Comparison of ENCODE assay signal across 32 mouse cellular contexts in genomic region chr8:109472400-109472799, GRCm38 (mm10). TPM values are rescaled to one million over a fixed set of nuclear protein-coding genes. Genes with fewer than 3 reads are reported as not detected.
DNase-seq lines count a peak whose midpoint lies in the region; ATAC-seq and TF ChIP-seq lines count a peak whose summit lies in the region.
"Had no signal": no experiment of that assay in that cellular context is flagged by ENCODE, and none has a peak within 500 bp of the region (broad histone marks: within the 10 kb centered on the region; RNA-seq: fewer than 3 reads in every experiment).

No protein-coding gene starts in this region.

- H3K27ac ChIP-seq in gastrocnemius, adult 2 months = peak overlapping the region; percentile 81
- 0 out of 2 replicates have a peak overlapping the region, but pooled peaks have one; percentile 54 for H3K27ac ChIP-seq in limb, embryonic 12.5 days
- no peak overlapping the region for H3K27ac ChIP-seq in limb, embryonic 10.5 days
- peak overlapping the region; percentile 74; the same call in 1 of the 2 replicates for H3K27ac ChIP-seq in limb, embryonic 13.5 days
- peak overlapping the region; percentile 50; the same call in 1 of the 2 replicates for H3K27ac ChIP-seq in midbrain, embryonic 16.5 days (ENCODE audit: low read length)
- H3K27ac ChIP-seq: forebrain, embryonic 15.5 days; heart, embryonic 13.5 days; intestine, embryonic 15.5 days; layer of hippocampus, adult 2 months; left cerebral cortex, adult 2 months; liver, embryonic 15.5 days had no signal

- ATAC-seq in limb, embryonic 12.5 days (ENCODE audit: insufficient number of reproducible peaks, insufficient read depth, low FRiP score, low TSS enrichment, low read depth) = no peak
- ATAC-seq in limb, embryonic 13.5 days (ENCODE audit: low FRiP score, low read depth) = peak; percentile 37; the same call in 1 of the 2 replicates
- ATAC-seq in midbrain, embryonic 16.5 days = no peak
- ATAC-seq: forebrain, embryonic 15.5 days; intestine, embryonic 15.5 days had no signal

- H3K9ac ChIP-seq in limb, embryonic 12.5 days (replicated peaks) = no peak overlapping the region
- H3K9ac ChIP-seq in limb, embryonic 13.5 days = no peak overlapping the region
- H3K9ac ChIP-seq in midbrain, embryonic 16.5 days (ENCODE audit: low read depth, low read length) = no peak overlapping the region
- H3K9ac ChIP-seq: forebrain, embryonic 15.5 days; heart, embryonic 13.5 days; intestine, embryonic 15.5 days; liver, embryonic 15.5 days; lung, embryonic 14.5 days had no signal

- DNase-seq in gastrocnemius, adult 2 months = no peak
- no peak for DNase-seq in gastrocnemius, postnatal 10 days
- DNase-seq in limb, embryonic 10.5 days (ENCODE audit: low spot score) = no peak
- no peak for DNase-seq in spleen, adult 12 weeks (ENCODE audit: low spot score)
- DNase-seq: adrenal gland, postnatal 14 days; cerebellum, adult 11 months; cerebellum, adult 9-10 months; cerebellum, postnatal 36 days; kidney, adult 2 months; kidney, postnatal 36 days; lung, embryonic 14.5 days; lung, postnatal 14 days; right cerebral cortex, postnatal 4 days; thymus, adult 2 months; thymus, postnatal 4 days had no signal

- H3K27me3 ChIP-seq in limb, embryonic 12.5 days = no peaks in the 10 kb centered on the region
- peaks cover 4% of the 10 kb centered on the region; the same call in 1 of the 2 replicates for H3K27me3 ChIP-seq in limb, embryonic 10.5 days (ENCODE audit: low read depth, poor library complexity, severe bottlenecking)
- H3K27me3 ChIP-seq in limb, embryonic 13.5 days = peaks cover 7% of the 10 kb centered on the region; the same call in 1 of the 2 replicates
- H3K27me3 ChIP-seq in midbrain, embryonic 16.5 days (ENCODE audit: control insufficient read depth, insufficient read depth, low read depth, low read length) = no peaks in the 10 kb centered on the region
- H3K27me3 ChIP-seq: intestine, embryonic 15.5 days; liver, embryonic 15.5 days had no signal

- intact Hi-C loops in gastrocnemius, adult 2 months (cut with DNase I) = no loop called here

- H3K4me1 ChIP-seq in limb, embryonic 12.5 days (replicated peaks) = peaks cover 68% of the 10 kb centered on the region
- H3K4me1 ChIP-seq in limb, embryonic 10.5 days = peaks cover 65% of the 10 kb centered on the region
- H3K4me1 ChIP-seq in limb, embryonic 13.5 days = peaks cover 69% of the 10 kb centered on the region
- peaks cover 29% of the 10 kb centered on the region for H3K4me1 ChIP-seq in midbrain, embryonic 16.5 days (ENCODE audit: control insufficient read depth, insufficient read depth, low read length)
- H3K4me1 ChIP-seq: intestine, embryonic 15.5 days; liver, embryonic 15.5 days had no signal

- no peaks in the 10 kb centered on the region for H3K9me3 ChIP-seq in limb, embryonic 12.5 days
- no peaks in the 10 kb centered on the region for H3K9me3 ChIP-seq in limb, embryonic 10.5 days (replicated peaks)
- H3K9me3 ChIP-seq in limb, embryonic 13.5 days = no peaks in the 10 kb centered on the region
- H3K9me3 ChIP-seq in midbrain, embryonic 16.5 days (replicated peaks; ENCODE audit: control insufficient read depth, low read length, poor library complexity, severe bottlenecking) = no peaks in the 10 kb centered on the region
- H3K9me3 ChIP-seq: forebrain, embryonic 15.5 days; heart, embryonic 13.5 days; intestine, embryonic 15.5 days; liver, embryonic 15.5 days had no signal

- no peaks in the 10 kb centered on the region for H3K36me3 ChIP-seq in limb, embryonic 12.5 days
- no peaks in the 10 kb centered on the region for H3K36me3 ChIP-seq in limb, embryonic 10.5 days
- no peaks in the 10 kb centered on the region for H3K36me3 ChIP-seq in limb, embryonic 13.5 days
- no peaks in the 10 kb centered on the region for H3K36me3 ChIP-seq in midbrain, embryonic 16.5 days (ENCODE audit: control insufficient read depth, insufficient read depth, low read length)
- H3K36me3 ChIP-seq: forebrain, embryonic 15.5 days; G1E; heart, embryonic 13.5 days; intestine, embryonic 15.5 days; liver, embryonic 15.5 days had no signal

- WGBS in limb, embryonic 12.5 days = 44% methylated on average over 8 of the region's 8 CpGs
- WGBS in limb, embryonic 10.5 days = 84% methylated on average over 8 of the region's 8 CpGs
- WGBS in limb, embryonic 13.5 days = 27% methylated on average over 8 of the region's 8 CpGs
- WGBS in midbrain, embryonic 16.5 days = 84% methylated on average over 8 of the region's 8 CpGs

- TF ChIP-seq CTCF in gastrocnemius, adult 2 months (IDR thresholded peaks at IDR 0.05) = no peak

- H3K4me3 ChIP-seq in gastrocnemius, adult 2 months = no peak overlapping the region
- H3K4me3 ChIP-seq in limb, embryonic 12.5 days (replicated peaks) = no peak overlapping the region
- H3K4me3 ChIP-seq in limb, embryonic 10.5 days = no peak overlapping the region
- H3K4me3 ChIP-seq in limb, embryonic 13.5 days = no peak overlapping the region
- no peak overlapping the region for H3K4me3 ChIP-seq in midbrain, embryonic 16.5 days (ENCODE audit: low read depth, low read length)
- H3K4me3 ChIP-seq: forebrain, embryonic 15.5 days; heart, embryonic 13.5 days; intestine, embryonic 15.5 days; layer of hippocampus, adult 2 months; left cerebral cortex, adult 2 months; liver, embryonic 15.5 days; myocyte had no signal

- H3K4me2 ChIP-seq in limb, embryonic 12.5 days = peak overlapping the region; percentile 29
- H3K4me2 ChIP-seq in limb, embryonic 13.5 days (replicated peaks) = peak overlapping the region; percentile 49
- no peak overlapping the region for H3K4me2 ChIP-seq in midbrain, embryonic 16.5 days (ENCODE audit: low read length)
- H3K4me2 ChIP-seq: forebrain, embryonic 15.5 days; heart, embryonic 13.5 days; intestine, embryonic 15.5 days; liver, embryonic 15.5 days; lung, embryonic 14.5 days had no signal

RNA-seq across cellular contexts. Expression of gene Pmfbp1, which starts 21.4 kb away (rescaled TPM):
- total RNA-seq in gastrocnemius, adult 2 months (2021) = not detected
- total RNA-seq in gastrocnemius, postnatal 10 days (2021) = not detected
- 0.14 and 0.15 TPM in 2 replicates for polyA plus RNA-seq in limb, embryonic 12.5 days (2016; fragmentation: Nextera tagmentation; extraction: Ambion mirVana)
- 0.05 and 0.08 TPM in 2 replicates for polyA plus RNA-seq in limb, embryonic 10.5 days (2016; fragmentation: Nextera tagmentation; extraction: Ambion mirVana)
- polyA plus RNA-seq in limb, embryonic 13.5 days (2015; fragmentation: Nextera tagmentation; extraction: Ambion mirVana) = 0.23 and 0.29 TPM in 2 replicates
- polyA plus RNA-seq in midbrain, embryonic 16.5 days (2015; fragmentation: Nextera tagmentation; extraction: Ambion mirVana) = 1.7 and 2.1 TPM in 2 replicates
- total RNA-seq: adrenal gland, postnatal 14 days; gastrocnemius, adult 8-10 months; heart, adult 8-10 months; heart, postnatal 10 days; hematopoietic stem cell, adult 5-6 weeks; liver, adult 2 months; neutrophil, adult 5-6 weeks had no signal
- polyA plus RNA-seq: G1E; intestine, embryonic 15.5 days; kidney, adult 2 months; liver, adult 2 months; liver, embryonic 15.5 days; myocyte; thymus, adult 2 months had no signal
